In genomic region chr11:5012213-5012715, GRCm38 (mm10) we compare ENCODE assay signal across 18 mouse cellular contexts. TPM values are rescaled to one million over a fixed set of nuclear protein-coding genes. Genes with fewer than 3 reads are reported as not detected.
DNase-seq lines count a peak whose midpoint lies in the region; ATAC-seq and TF ChIP-seq lines count a peak whose summit lies in the region.
"Had no signal": no experiment of that assay in that cellular context is flagged by ENCODE, and none has a peak within 500 bp of the region (broad histone marks: within the 10 kb centered on the region; RNA-seq: fewer than 3 reads in every experiment).

No protein-coding gene starts in this region.

- no peak for TF ChIP-seq CTCF in hindbrain, postnatal 0 days (IDR thresholded peaks at IDR 0.05; ENCODE audit: low read depth)
- TF ChIP-seq CTCF in bone marrow macrophage, adult 2 months (IDR thresholded peaks at IDR 0.05; ENCODE audit: low read depth, low read length): no peak

- 0 out of 2 replicates have a peak overlapping the region, but pooled peaks have one; percentile 15 for H3K27ac ChIP-seq in hindbrain, postnatal 0 days
- no peak overlapping the region for H3K27ac ChIP-seq in hindbrain, embryonic 13.5 days
- H3K27ac ChIP-seq in bone marrow macrophage, adult 2 months (ENCODE audit: insufficient read depth, low read depth, low read length): peak overlapping the region; percentile 99
- peak overlapping the region; percentile 26 for H3K27ac ChIP-seq in heart, embryonic 15.5 days
- peak overlapping the region; percentile 100 for H3K27ac ChIP-seq in macrophage

- no peak for DNase-seq in hindbrain, postnatal 0 days (ENCODE audit: low spot score)
- DNase-seq in urinary bladder, postnatal 36 days (ENCODE audit: low spot score in 2 of 2): no peak
- DNase-seq: adrenal gland, postnatal 14 days; cerebellum, adult 9-11 months; embryo, embryonic 11 days; gastrocnemius, postnatal 14 days; layer of hippocampus, adult 9-11 months; lung, adult 18-20 months; lung, postnatal 4 days; right cerebral cortex, postnatal 14 days had no signal

- H3K79me2 ChIP-seq in macrophage (ENCODE audit: inconsistent target): peaks cover 15% of the 10 kb centered on the region; the same call in 1 of the 2 replicates

- H3K4me2 ChIP-seq in hindbrain, postnatal 0 days (ENCODE audit: low read depth, low read length): no peak overlapping the region
- no peak overlapping the region for H3K4me2 ChIP-seq in hindbrain, embryonic 13.5 days
- no peak overlapping the region for H3K4me2 ChIP-seq in heart, embryonic 15.5 days

- H3K4me1 ChIP-seq in hindbrain, postnatal 0 days (ENCODE audit: insufficient read depth, low read length): no peaks in the 10 kb centered on the region
- H3K4me1 ChIP-seq in hindbrain, embryonic 13.5 days (replicated peaks): no peaks in the 10 kb centered on the region
- H3K4me1 ChIP-seq in bone marrow macrophage, adult 2 months (ENCODE audit: control insufficient read depth, insufficient read depth, low read length): peaks cover 67% of the 10 kb centered on the region
- no peaks in the 10 kb centered on the region for H3K4me1 ChIP-seq in heart, embryonic 15.5 days (replicated peaks)

- peaks cover 42% of the 10 kb centered on the region for H3K36me3 ChIP-seq in hindbrain, postnatal 0 days (ENCODE audit: insufficient read depth, low read length)
- peaks cover 69% of the 10 kb centered on the region for H3K36me3 ChIP-seq in hindbrain, embryonic 13.5 days
- peaks cover 35% of the 10 kb centered on the region for H3K36me3 ChIP-seq in heart, embryonic 15.5 days
- peaks cover 30% of the 10 kb centered on the region; the same call in 1 of the 2 replicates for H3K36me3 ChIP-seq in macrophage (ENCODE audit: inconsistent target)

- no peaks in the 10 kb centered on the region for H3K27me3 ChIP-seq in hindbrain, postnatal 0 days (ENCODE audit: insufficient read depth, low read length)
- no peaks in the 10 kb centered on the region for H3K27me3 ChIP-seq in hindbrain, embryonic 13.5 days
- H3K27me3 ChIP-seq in heart, embryonic 15.5 days: no peaks in the 10 kb centered on the region

- ATAC-seq in hindbrain, postnatal 0 days: no peak
- ATAC-seq in hindbrain, embryonic 13.5 days (ENCODE audit: low FRiP score): no peak
- ATAC-seq in heart, embryonic 15.5 days (replicated peaks; ENCODE audit: insufficient number of reproducible peaks, insufficient read depth, low FRiP score, low read depth): no peak
- no peak for ATAC-seq in frontal cortex, adult (ENCODE audit: low TSS enrichment)
- ATAC-seq: forebrain, embryonic 14.5 days; intestine, embryonic 16.5 days; midbrain, embryonic 16.5 days had no signal

- H3K9me3 ChIP-seq in hindbrain, postnatal 0 days (ENCODE audit: low read length): no peaks in the 10 kb centered on the region
- no peaks in the 10 kb centered on the region for H3K9me3 ChIP-seq in hindbrain, embryonic 13.5 days
- H3K9me3 ChIP-seq in heart, embryonic 15.5 days (replicated peaks): no peaks in the 10 kb centered on the region

- H3K4me3 ChIP-seq in hindbrain, postnatal 0 days (ENCODE audit: low read length): no peak overlapping the region
- no peak overlapping the region for H3K4me3 ChIP-seq in hindbrain, embryonic 13.5 days
- H3K4me3 ChIP-seq in bone marrow macrophage, adult 2 months (ENCODE audit: insufficient read depth, low read length): no peak overlapping the region
- no peak overlapping the region for H3K4me3 ChIP-seq in heart, embryonic 15.5 days
- no peak overlapping the region for H3K4me3 ChIP-seq in macrophage (ENCODE audit: inconsistent target)

- WGBS in hindbrain, postnatal 0 days: 78% methylated on average over 5 of the region's 5 CpGs
- 92% methylated on average over 5 of the region's 5 CpGs for WGBS in hindbrain, embryonic 13.5 days
- 72% methylated on average over 5 of the region's 5 CpGs for WGBS in heart, embryonic 15.5 days
- 28% methylated on average over 5 of the region's 5 CpGs for WGBS in macrophage (ENCODE audit: missing documents)

- H3K9ac ChIP-seq in hindbrain, postnatal 0 days (replicated peaks; ENCODE audit: low read length): no peak overlapping the region
- H3K9ac ChIP-seq in hindbrain, embryonic 13.5 days: no peak overlapping the region
- no peak overlapping the region for H3K9ac ChIP-seq in heart, embryonic 15.5 days

- TF ChIP-seq POLR2A in bone marrow macrophage, adult 2 months (IDR thresholded peaks at IDR 0.05; ENCODE audit: borderline replicate concordance, low read depth, low read length): no peak

RNA-seq across cellular contexts. Expression of gene Ap1b1, which starts 25.6 kb away (rescaled TPM):
- total RNA-seq in hindbrain, postnatal 0 days (2014; rRNA removed): 141 and 150 TPM in 2 replicates
- 85.3 and 89.1 TPM in 2 replicates for polyA plus RNA-seq in hindbrain, postnatal 0 days (2015; fragmentation: Nextera tagmentation; extraction: Ambion mirVana)
- 86.8 and 92.2 TPM in 2 replicates for polyA plus RNA-seq in hindbrain, embryonic 13.5 days (2015; fragmentation: Nextera tagmentation; extraction: Ambion mirVana)
- 165 and 185 TPM in 2 replicates for polyA plus RNA-seq in bone marrow macrophage, adult 2 months (2012; ENCODE audit: insufficient read depth, insufficient read length, missing spikeins)
- 32.1 and 44.9 TPM in 2 replicates for polyA plus RNA-seq in heart, embryonic 15.5 days (2015; fragmentation: Nextera tagmentation; extraction: Ambion mirVana)
- 100 to 1,000 TPM in 15 of 26 experiments, 10 to 100 TPM in 11; 18.3 to 342 (median 135) TPM for total RNA-seq in macrophage (2018; cell fraction: chromatin; rRNA removed)
- 100 to 1,000 TPM in 18 of 26 experiments, 10 to 100 TPM in 8; 62.8 to 179 (median 114) TPM for total RNA-seq in macrophage (2018; cell fraction: cytosol; rRNA removed)
- total RNA-seq in macrophage (2018; cell fraction: nucleus; rRNA removed): 100 to 1,000 TPM in 16 of 26 experiments, 10 to 100 TPM in 10; 43.0 to 233 (median 113) TPM
- polyA plus RNA-seq in macrophage (2018): 127 to 179 TPM (median 133 TPM) in 3 replicates

RNA-seq across cellular contexts. Expression of gene Rasl10a, which starts 45.7 kb away (rescaled TPM):
- total RNA-seq in hindbrain, postnatal 0 days (2014; rRNA removed): 4.7 and 4.8 TPM in 2 replicates
- 4.5 and 4.7 TPM in 2 replicates for polyA plus RNA-seq in hindbrain, postnatal 0 days (2015; fragmentation: Nextera tagmentation; extraction: Ambion mirVana)
- 0.84 and 1.2 TPM in 2 replicates for polyA plus RNA-seq in hindbrain, embryonic 13.5 days (2015; fragmentation: Nextera tagmentation; extraction: Ambion mirVana)
- polyA plus RNA-seq in bone marrow macrophage, adult 2 months (2012; ENCODE audit: insufficient read depth, insufficient read length, missing spikeins): not detected in 2 replicates
- polyA plus RNA-seq in heart, embryonic 15.5 days (2015; fragmentation: Nextera tagmentation; extraction: Ambion mirVana): 0.96 and 1.1 TPM in 2 replicates
- not detected for total RNA-seq in macrophage (2018; cell fraction: chromatin; rRNA removed)
- not detected for total RNA-seq in macrophage (2018; cell fraction: cytosol; rRNA removed)
- total RNA-seq in macrophage (2018; cell fraction: nucleus; rRNA removed): not detected
- not detected in 3 replicates for polyA plus RNA-seq in macrophage (2018)

RNA-seq across cellular contexts. Expression of gene Gas2l1, which starts 52.9 kb away (rescaled TPM):
- 38.1 and 40.2 TPM in 2 replicates for total RNA-seq in hindbrain, postnatal 0 days (2014; rRNA removed)
- polyA plus RNA-seq in hindbrain, postnatal 0 days (2015; fragmentation: Nextera tagmentation; extraction: Ambion mirVana): 16.3 and 17.3 TPM in 2 replicates
- polyA plus RNA-seq in hindbrain, embryonic 13.5 days (2015; fragmentation: Nextera tagmentation; extraction: Ambion mirVana): 19.1 and 20.2 TPM in 2 replicates
- 42.0 and 44.9 TPM in 2 replicates for polyA plus RNA-seq in bone marrow macrophage, adult 2 months (2012; ENCODE audit: insufficient read depth, insufficient read length, missing spikeins)
- polyA plus RNA-seq in heart, embryonic 15.5 days (2015; fragmentation: Nextera tagmentation; extraction: Ambion mirVana): 19.4 and 28.2 TPM in 2 replicates
- 10 to 100 TPM; 15.3 to 70.4 (median 34.4) TPM for total RNA-seq in macrophage (2018; cell fraction: chromatin; rRNA removed)
- 10 to 100 TPM; 18.0 to 48.6 (median 29.3) TPM for total RNA-seq in macrophage (2018; cell fraction: cytosol; rRNA removed)
- 10 to 100 TPM; 14.6 to 55.5 (median 29.8) TPM for total RNA-seq in macrophage (2018; cell fraction: nucleus; rRNA removed)
- 29.9 to 46.7 TPM (median 32.6 TPM) in 3 replicates for polyA plus RNA-seq in macrophage (2018)
